Mouse (Mus musculus) stomach, postnatal 0 days (tissue): Measurements from ENCODE around the gene Mark1. TPM values are rescaled to one million over a fixed set of nuclear protein-coding genes. Genes with fewer than 3 reads are reported as not detected.
A peak's percentile ranks its signal among the peaks of the same experiment; 100 is the strongest.

ENCODE experiments used
- ATAC-seq: fragments of 200-750 bp; cut with Nextera tagmentation; 2 replicates; pipeline ENCODE4 v1.8.0; 2017; ENCODE audit not compliant: low FRiP score, low TSS enrichment
- DNase-seq: peaks from one replicate; pipeline ENCODE4 v3.0.0-alpha.2; 2016; ENCODE audit warnings: low spot score
- H3K27ac ChIP-seq: fragments of 300-500 bp; sonication (generic); replicated peaks from 2 replicates; pipeline ENCODE4 v1.5.1; 2014; ENCODE audit warnings: mild to moderate bottlenecking, control low read depth
- H3K27me3 ChIP-seq: fragments of 300-500 bp; sonication (generic); 2 replicates; pipeline ENCODE4 v1.6.1; 2014; ENCODE audit warnings: low read length; ENCODE audit not compliant: control insufficient read depth, insufficient read depth
- H3K36me3 ChIP-seq: fragments of 300-500 bp; sonication (generic); 2 replicates; pipeline ENCODE4 v1.6.1; 2014; ENCODE audit warnings: low read length, mixed read lengths; ENCODE audit not compliant: control insufficient read depth, insufficient read depth
- H3K4me1 ChIP-seq: fragments of 300-500 bp; sonication (generic); replicated peaks from 2 replicates; pipeline ENCODE4 v1.6.1; 2014; ENCODE audit warnings: antibody characterized with exemption; ENCODE audit not compliant: control insufficient read depth, insufficient read depth
- H3K4me2 ChIP-seq: fragments of 300-500 bp; sonication (generic); replicated peaks from 2 replicates; pipeline ENCODE4 v1.6.1; 2014; ENCODE audit warnings: low read depth, mild to moderate bottlenecking, control low read depth, moderate library complexity
- H3K4me3 ChIP-seq: fragments of 300-500 bp; sonication (generic); 2 replicates; pipeline ENCODE4 v1.5.1; 2014; ENCODE audit warnings: low read depth, low read length, control low read depth
- H3K9ac ChIP-seq: fragments of 300-500 bp; sonication (generic); 2 replicates; pipeline ENCODE4 v1.6.1; 2014; ENCODE audit warnings: mild to moderate bottlenecking, low read length, control low read depth, mixed read lengths
- H3K9me3 ChIP-seq: fragments of 300-500 bp; sonication (generic); 2 replicates; pipeline ENCODE4 v1.6.1; 2016; ENCODE audit warnings: low read length; ENCODE audit not compliant: control insufficient read depth
- CTCF ChIP-seq: IDR thresholded peaks from 2 replicates; pipeline ENCODE4 v1.5.1; 2016; ENCODE audit warnings: antibody characterized with exemption, low read depth, mild to moderate bottlenecking, moderate library complexity
- EP300 ChIP-seq: optimal IDR thresholded peaks from 2 replicates; pipeline ENCODE3; 2016; ENCODE audit warnings: antibody characterized with exemption
- WGBS: fragments of 180-500 bp; shearing (Covaris S2); extraction: QIAGEN DNeasy Blood & Tissue Kit; methylation state at CpG from one replicate; pipeline ENCODE4 v1.1.7; 2014; 5-methylcytosine and 5-hydroxymethylcytosine counted together
- polyA plus RNA-seq: library from polyadenylated mRNA; unstranded; fragments of >200 nt; fragmentation: Nextera tagmentation; extraction: Ambion mirVana; gene quantifications from 2 replicates; pipeline ENCODE4 v1.2.1, GENCODE M21; 2015

Mark1 gene
- polyA plus RNA-seq, 1 experiment from 2014 or later = 1.0 TPM

GRCm38 (mm10) chr1:184958388-184958787 is 41.0 kb downstream of the Mark1 start:
- ATAC-seq (no peak), DNase-seq (no peak)
- no peaks in the 10 kb centered on the region for H3K9me3 ChIP-seq
- 50% methylated on average over 6 of the region's 6 CpGs for WGBS
- no peak overlapping the region for H3K27ac ChIP-seq
- H3K4me2 ChIP-seq = no peak overlapping the region; the same call in 1 of the 2 replicates
- no peaks in the 10 kb centered on the region for H3K4me1 ChIP-seq
- no peak overlapping the region for H3K4me3 ChIP-seq
- H3K9ac ChIP-seq = no peak overlapping the region
- no peaks in the 10 kb centered on the region for H3K36me3 ChIP-seq
- no peaks in the 10 kb centered on the region for H3K27me3 ChIP-seq
- TF ChIP-seq EP300 = no peak
- TF ChIP-seq CTCF = no peak

GRCm38 (mm10) chr1:184951758-184952157 is 47.6 kb downstream of the Mark1 start:
- TF ChIP-seq CTCF (no peak), EP300 (no peak)
- no peaks in the 10 kb centered on the region for H3K4me1 ChIP-seq
- ATAC-seq (no peak), DNase-seq (no peak)
- no peaks in the 10 kb centered on the region for H3K9me3 ChIP-seq
- H3K27me3 ChIP-seq = no peaks in the 10 kb centered on the region
- 42% methylated on average over 5 of the region's 5 CpGs for WGBS
- H3K4me3 ChIP-seq = no peak overlapping the region
- no peak overlapping the region for H3K4me2 ChIP-seq
- H3K27ac ChIP-seq = no peak overlapping the region
- no peak overlapping the region for H3K9ac ChIP-seq
- no peaks in the 10 kb centered on the region for H3K36me3 ChIP-seq

- Histone ChIP-seq H3K4me1 (no peaks in the 10 kb centered on the region), H3K27ac (no peak overlapping the region), H3K4me2 (no peak overlapping the region), H3K9me3 (no peaks in the 10 kb centered on the region), H3K9ac (no peak overlapping the region), H3K4me3 (no peak overlapping the region), H3K27me3 (no peaks in the 10 kb centered on the region), H3K36me3 (no peaks in the 10 kb centered on the region)
- TF ChIP-seq CTCF (no peak), EP300 (no peak)
- DNase-seq (no peak), ATAC-seq (no peak)
- 82% methylated on average over 11 of the region's 11 CpGs for WGBS
These were observed 48.3 kb downstream of the Mark1 start for GRCm38 (mm10) chr1:184951057-184951456.

- H3K9me3 ChIP-seq = no peaks in the 10 kb centered on the region
- no peaks in the 10 kb centered on the region for H3K36me3 ChIP-seq
- H3K4me1 ChIP-seq = no peaks in the 10 kb centered on the region
- WGBS = 71% methylated on average over 4 of the region's 4 CpGs
- no peak overlapping the region for H3K4me3 ChIP-seq
- ATAC-seq = no peak
- H3K4me2 ChIP-seq = no peak overlapping the region
- H3K27me3 ChIP-seq = no peaks in the 10 kb centered on the region
- TF ChIP-seq CTCF = no peak
- H3K9ac ChIP-seq = no peak overlapping the region
- DNase-seq = no peak
- no peak overlapping the region for H3K27ac ChIP-seq
These were observed 61.3 kb downstream of the Mark1 start for GRCm38 (mm10) chr1:184938106-184938505.

GRCm38 (mm10) chr1:184935980-184936379 is 63.4 kb downstream of the Mark1 start:
- WGBS = 46% methylated on average over 5 of the region's 5 CpGs
- no peaks in the 10 kb centered on the region for H3K9me3 ChIP-seq
- H3K4me1 ChIP-seq = no peaks in the 10 kb centered on the region
- no peak overlapping the region for H3K4me2 ChIP-seq
- no peak for ATAC-seq
- TF ChIP-seq CTCF = no peak
- no peak for TF ChIP-seq EP300
- H3K36me3 ChIP-seq = no peaks in the 10 kb centered on the region
- no peak overlapping the region for H3K4me3 ChIP-seq
- no peak overlapping the region for H3K27ac ChIP-seq
- DNase-seq = no peak
- H3K27me3 ChIP-seq = no peaks in the 10 kb centered on the region
- H3K9ac ChIP-seq = no peak overlapping the region

GRCm38 (mm10) chr1:184935490-184935889 is 63.9 kb downstream of the Mark1 start:
- H3K4me1 ChIP-seq = no peaks in the 10 kb centered on the region
- no peaks in the 10 kb centered on the region for H3K9me3 ChIP-seq
- 41% methylated on average over 6 of the region's 6 CpGs for WGBS
- no peaks in the 10 kb centered on the region for H3K27me3 ChIP-seq
- ATAC-seq (no peak), DNase-seq (peak; percentile 24)
- H3K36me3 ChIP-seq = no peaks in the 10 kb centered on the region
- no peak overlapping the region for H3K9ac ChIP-seq
- H3K27ac ChIP-seq = no peak overlapping the region
- TF ChIP-seq CTCF (no peak), EP300 (no peak)
- no peak overlapping the region for H3K4me2 ChIP-seq
- H3K4me3 ChIP-seq = no peak overlapping the region
